Mouse (Mus musculus) fat pad, adult 2 months (tissue): ENCODE measurements at regions not wholly inside any gene's neighbourhood (a gene's known extent, or its start where the extent isn't known, plus 50 kb on each side); places are given as distances from the start of the nearest gene placed in this dataset.
A peak's percentile ranks its signal among the peaks of the same experiment; 100 is the strongest.

ENCODE experiments used
- DNase-seq: peaks from one replicate; pipeline ENCODE4 v3.0.0-alpha.2; 2011; ENCODE audit warnings: low read depth, low spot score; ENCODE audit errors: extremely low read depth

GRCm38 (mm10) chr3:144327235-144327760 is 122.3 kb upstream of the Lmo4 start:
- DNase-seq = no peak

DNA sequence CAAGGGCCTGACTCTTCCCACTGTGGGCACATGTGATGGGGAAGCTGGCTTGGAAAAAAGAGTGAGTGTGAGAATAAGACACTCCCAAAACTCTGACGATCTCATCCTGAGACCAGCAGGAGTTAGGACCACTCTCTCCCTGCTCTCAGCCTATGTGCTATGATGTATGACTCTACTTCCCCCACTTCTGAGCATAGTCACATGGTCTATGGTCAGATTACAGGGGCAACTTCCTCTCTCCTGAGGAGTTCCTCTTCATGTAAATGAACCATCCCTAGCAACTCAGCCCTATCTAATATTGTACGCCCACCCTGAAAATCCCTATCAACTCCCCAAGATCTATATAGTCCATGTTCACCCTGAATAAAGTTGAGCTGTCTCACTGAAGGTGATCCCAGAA is 120.0 kb upstream of the Lmo4 start:
- no peak for DNase-seq

DNA sequence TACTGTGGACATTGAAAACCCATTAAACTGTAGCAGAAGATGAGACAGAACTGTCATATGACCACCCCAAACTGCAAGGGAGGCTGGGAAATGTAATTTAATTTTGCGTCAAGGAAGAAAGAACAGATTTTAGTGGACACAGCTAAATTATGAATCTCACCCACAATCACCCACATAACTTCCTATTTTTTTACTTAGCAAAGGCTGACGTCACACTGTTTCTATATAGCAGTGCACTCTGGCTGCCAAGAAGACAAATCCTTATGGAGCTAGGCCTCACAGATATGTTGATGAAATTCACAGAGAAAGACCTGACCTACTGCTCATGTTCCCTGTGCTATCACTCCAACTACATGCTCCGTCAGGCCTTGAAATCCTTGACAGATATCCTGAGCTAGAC is 118.5 kb upstream of the Lmo4 start:
- no peak for DNase-seq

GRCm38 (mm10) chr3:144319468-144320205 is 114.6 kb upstream of the Lmo4 start:
- DNase-seq = no peak

DNA sequence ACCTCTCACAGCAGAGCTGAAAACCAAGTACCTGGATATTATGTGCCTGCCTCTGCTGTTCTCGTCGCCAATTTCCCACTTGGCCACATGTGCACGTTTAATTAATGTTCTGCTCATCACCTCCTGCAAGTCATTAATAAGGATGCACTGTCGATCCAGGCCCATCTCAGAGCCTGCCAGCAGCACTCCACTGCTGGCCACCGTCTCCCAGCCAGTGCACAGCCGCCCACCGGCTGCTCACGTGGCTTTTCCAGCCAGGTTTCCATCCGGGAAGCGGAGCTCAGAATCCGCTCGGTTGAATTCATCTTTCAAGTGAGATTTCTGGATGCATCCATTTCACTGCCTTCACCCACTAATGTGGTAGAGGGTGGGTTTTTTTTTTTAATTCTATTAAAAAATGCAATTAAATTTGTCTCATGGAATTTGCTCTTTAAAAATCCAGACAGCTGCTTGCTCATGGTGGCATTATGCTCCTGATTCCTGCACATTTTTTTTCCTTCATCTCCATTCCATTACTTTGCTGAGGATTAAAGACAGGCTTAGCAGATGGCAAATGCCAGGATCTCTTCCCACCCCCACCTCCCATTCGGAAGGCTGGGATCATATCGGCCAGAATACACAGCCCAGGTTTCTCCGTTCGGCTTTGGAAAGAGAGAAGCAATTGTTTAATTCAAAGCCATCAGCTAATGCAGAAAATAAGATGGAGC is 113.9 kb upstream of the Lmo4 start:
- no peak for DNase-seq

- DNase-seq = no peak
These were observed 105.7 kb upstream of the Lmo4 start for GRCm38 (mm10) chr3:144310748-144311147.

- no peak for DNase-seq
These were observed 103.6 kb upstream of the Lmo4 start for GRCm38 (mm10) chr3:144308616-144309015.

DNA sequence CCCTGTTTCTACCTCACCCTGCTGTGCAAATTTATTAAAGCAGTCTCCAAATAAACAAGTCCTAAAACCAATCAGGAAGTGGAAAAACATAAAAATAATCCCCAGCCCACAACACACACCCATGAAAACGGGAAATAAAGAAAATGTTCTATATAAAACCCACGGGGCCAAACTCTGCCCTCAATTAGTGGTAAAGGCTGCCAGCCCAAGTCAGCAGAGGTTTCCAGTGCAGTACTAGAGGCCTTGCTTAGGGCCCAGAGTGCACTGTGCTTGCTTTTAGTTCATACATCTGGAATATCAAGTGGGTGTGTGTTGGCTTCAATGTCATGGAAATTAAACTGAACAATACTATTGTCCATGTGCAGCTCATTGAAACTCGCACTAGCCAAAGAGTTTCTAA is 102.5 kb upstream of the Lmo4 start:
- no peak for DNase-seq

DNA sequence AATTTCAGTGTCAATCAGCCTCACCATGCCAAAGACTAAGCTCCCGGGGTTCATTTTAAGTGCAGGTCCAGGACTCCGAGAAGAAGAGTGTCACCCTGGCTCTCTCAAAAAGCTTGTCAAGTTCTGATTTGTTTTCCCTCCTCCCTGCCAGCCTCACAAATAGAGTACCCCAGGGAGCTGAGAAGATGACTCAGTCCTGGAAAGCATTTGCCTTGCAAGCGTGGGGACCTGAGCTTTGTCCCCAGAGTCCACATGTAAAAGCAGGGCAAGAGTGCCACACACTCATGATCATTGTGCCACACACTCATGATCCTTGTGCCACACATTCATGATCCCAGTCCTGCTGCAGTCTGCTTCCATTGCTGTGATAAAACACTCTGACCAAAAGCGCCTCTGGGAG is 100.4 kb upstream of the Lmo4 start:
- no peak for DNase-seq

GRCm38 (mm10) chr3:144304924-144305323 is 99.9 kb upstream of the Lmo4 start:
- DNase-seq = no peak

DNA sequence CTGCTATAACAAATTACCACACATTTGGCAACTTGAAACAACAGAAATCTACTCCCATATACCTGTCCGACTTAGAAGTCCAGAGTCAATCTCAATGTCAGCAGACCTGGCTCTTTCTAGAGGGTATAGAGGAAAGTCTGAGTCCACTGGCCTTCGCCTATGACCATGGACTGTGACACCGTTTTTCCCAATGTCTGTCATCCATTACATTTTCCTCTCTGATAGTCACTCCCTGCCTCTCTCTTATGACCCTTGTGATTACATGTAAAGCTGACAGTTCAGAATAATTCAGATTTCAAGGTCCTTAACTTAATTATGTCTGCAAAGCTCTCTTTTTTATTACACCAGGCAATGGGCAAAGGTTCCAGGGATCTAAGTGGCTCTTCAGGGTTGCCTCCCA is 97.6 kb upstream of the Lmo4 start:
- DNase-seq = no peak

DNA sequence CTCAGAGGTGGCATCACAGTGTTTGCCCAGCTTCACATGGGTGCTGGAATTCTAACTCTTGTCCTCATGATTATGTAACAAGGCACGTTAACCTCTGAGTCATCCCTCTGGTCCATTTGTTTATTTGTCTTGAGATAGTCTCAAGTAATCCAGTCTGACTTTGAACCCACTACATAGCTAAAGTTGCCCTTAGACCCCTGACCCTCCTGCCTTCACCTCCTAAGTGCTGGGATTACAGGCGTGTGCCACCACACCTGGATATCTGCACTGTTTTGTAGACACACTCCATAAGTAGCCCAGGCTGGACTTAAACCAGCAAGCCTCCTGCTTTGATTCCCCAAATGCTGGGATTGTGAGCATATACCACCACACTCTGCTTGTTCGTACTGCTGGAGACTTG is 96.0 kb upstream of the Lmo4 start:
- no peak for DNase-seq

DNA sequence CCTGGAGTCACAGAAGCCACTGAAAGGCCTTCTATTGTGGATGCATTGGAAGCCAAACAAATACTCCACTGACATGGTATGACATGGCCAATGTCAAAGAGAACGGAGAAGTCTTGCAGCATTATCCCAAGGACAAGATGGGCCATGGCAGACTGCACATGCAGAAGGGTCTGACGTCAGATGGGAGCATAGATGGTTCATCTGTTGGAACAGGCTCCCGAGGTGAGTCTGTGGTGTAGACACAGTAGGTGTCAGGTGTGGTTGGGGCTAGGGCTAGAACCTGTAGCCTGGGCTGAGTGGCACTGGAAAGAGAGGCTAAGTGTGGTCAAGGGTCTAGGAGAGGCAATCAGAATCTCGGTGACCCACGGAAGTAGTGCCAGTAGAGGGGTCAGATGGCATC is 94.2 kb upstream of the Lmo4 start:
- no peak for DNase-seq

- no peak for DNase-seq
These were observed 84.5 kb upstream of the Lmo4 start for GRCm38 (mm10) chr3:144289489-144289888.

DNA sequence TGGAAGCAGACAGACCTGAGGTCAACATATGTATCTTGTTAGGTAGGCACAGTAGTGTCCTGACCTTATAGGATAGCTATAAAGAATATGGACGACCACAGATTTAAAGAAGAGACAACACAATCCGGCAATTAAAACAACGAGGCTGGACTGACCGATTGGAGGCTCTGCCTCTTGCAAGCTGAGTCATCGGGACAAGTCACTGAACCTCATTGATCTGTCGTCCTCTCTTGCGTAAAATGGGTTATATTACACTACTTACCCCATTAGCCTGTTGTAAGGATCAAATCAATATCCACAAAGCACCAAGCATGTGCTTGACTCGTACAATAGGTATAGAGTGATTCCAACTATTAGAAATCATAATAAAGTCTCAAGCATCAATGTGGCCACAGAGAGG is 81.1 kb upstream of the Lmo4 start:
- no peak for DNase-seq

DNA sequence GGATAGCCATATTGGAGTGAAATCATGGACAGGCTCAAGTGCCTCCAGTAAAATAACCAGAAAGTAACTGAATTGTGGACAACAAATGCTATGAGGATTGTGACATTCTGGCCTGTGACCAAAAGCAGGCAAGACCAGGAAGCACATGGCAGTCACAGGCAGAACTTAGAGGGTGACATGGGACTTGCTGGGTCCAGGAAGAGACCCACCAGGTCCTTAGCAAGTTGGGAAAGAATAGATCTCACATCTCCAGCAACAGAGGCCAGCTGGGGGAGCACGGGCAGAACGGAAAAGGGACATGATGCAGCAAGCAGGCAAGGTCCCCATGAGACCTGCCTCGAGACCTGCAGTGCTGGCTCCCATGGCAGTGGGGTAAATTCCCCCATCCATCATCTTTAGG is 79.3 kb upstream of the Lmo4 start:
- DNase-seq = no peak

GRCm38 (mm10) chr3:144273115-144273514 is 68.1 kb upstream of the Lmo4 start:
- DNase-seq = no peak

- DNase-seq = no peak
These were observed 65.2 kb upstream of the Lmo4 start for GRCm38 (mm10) chr3:144270206-144270605.

GRCm38 (mm10) chr3:144264554-144264953 is 59.5 kb upstream of the Lmo4 start:
- peak; percentile 16 for DNase-seq

DNA sequence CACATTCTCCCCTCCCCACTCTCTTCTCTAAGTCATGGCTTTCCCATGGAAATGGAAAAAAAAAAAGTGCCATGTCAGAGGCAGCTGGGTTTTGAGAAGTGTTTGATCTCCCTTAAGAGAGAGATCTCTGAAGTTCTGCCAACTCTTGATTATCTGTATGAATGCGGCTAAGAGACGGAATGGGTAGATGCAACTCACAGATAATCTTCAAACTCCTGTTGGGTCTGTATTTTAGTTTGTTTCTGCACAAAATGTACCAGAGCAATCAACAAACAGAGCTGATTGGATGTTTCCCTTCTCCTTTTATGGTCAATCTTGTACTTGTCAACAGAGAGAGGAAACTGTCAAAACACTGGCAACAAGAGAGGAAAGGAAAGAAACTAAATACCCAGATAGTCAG is 55.9 kb upstream of the Lmo4 start:
- no peak for DNase-seq

DNA sequence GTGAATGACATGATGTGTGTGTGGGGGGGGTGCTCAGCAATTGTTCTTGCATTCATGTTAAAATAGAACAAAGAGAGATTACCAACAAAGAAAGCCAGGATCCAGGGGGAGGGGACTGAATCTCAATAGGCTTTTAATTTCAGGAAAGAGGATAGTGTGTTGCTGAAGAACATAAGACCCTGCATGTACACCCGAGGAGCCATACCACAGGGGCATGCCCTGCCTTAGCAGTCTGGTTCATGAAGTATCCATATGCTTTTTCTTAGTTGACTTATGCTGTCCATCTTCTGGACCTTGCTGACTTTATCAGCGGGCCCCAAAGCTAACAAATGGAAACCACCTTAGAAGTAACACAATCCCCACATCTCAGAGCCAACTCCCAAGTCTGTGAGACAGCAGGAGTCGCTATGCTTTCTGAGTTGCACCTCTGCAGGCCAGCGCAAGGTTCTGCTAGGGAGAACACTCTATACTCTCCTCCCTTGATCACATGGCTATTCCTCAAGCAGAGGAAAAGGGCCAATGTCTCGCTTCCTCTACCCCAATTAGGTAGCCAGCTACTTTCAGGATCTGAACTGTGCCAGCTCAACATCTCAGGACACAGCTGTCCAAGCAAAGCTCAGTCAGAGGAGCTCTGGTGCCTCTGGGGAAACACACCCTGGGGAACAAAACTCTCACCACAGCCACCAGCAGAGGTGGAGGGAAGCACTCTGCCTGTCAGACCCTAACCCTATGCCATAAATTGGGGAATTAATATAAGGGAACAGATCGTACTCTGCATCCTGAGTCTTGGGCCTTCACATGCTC is 52.9 kb upstream of the Lmo4 start:
- no peak for DNase-seq

- no peak for DNase-seq
These were observed 52.2 kb upstream of the Lmo4 start for GRCm38 (mm10) chr3:144257196-144257595.
